Mouse (Mus musculus): ENCODE results near the gene 9630041A04Rik. TPM values are rescaled to one million over a fixed set of nuclear protein-coding genes. Genes with fewer than 3 reads are reported as not detected.

9630041A04Rik gene
- polyA plus RNA-seq, 1 experiment from 2014 or later, result not detected

DNA sequence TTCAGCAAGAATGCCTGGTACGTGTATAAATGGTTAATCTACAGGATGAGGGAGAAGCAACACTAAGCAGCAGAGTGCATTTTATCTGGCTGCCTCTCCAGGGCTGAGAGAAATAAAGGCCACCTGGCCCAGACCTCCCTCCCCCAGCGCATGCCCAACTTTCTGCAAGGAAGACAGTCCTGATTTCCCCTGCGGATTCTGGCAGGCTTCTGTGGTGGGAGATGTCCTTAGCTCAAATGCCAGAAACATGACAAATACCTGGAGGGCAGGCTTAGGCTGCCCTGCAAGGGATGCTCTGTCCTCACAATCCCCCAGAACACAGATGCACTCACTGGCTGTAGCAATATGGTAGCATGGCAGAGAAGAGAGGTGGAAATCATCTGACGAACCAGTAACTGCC, 76.4 kb downstream of the 9630041A04Rik start:
- Histone ChIP-seq H3K4me3 (ENCODE audit: low read depth, low read length) (no peak overlapping the region), H3K4me1 (ENCODE audit: control insufficient read depth, insufficient read depth, low read length) (no peaks in the 10 kb centered on the region), H3K9ac (ENCODE audit: low read length) (no peak overlapping the region), H3K27me3 (ENCODE audit: control insufficient read depth, insufficient read depth, low read length) (no peaks in the 10 kb centered on the region), H3K9me3 (ENCODE audit: control insufficient read depth, low read length) (no peaks in the 10 kb centered on the region), H3K36me3 (ENCODE audit: control insufficient read depth, insufficient read depth, low read length) (no peaks in the 10 kb centered on the region), H3K4me2 (ENCODE audit: low read depth) (no peak overlapping the region), H3K27ac (ENCODE audit: low read depth, low read length) (no peak overlapping the region)
- ATAC-seq (ENCODE audit: insufficient read depth, low FRiP score, low TSS enrichment) (no peak), DNase-seq (ENCODE audit: low spot score) (no peak)
- WGBS, result 78% methylated on average over 4 of the region's 4 CpGs

GRCm38 (mm10) chr9:101939006-101939405, 77.4 kb downstream of the 9630041A04Rik start:
- no peak overlapping the region for H3K4me3 ChIP-seq (ENCODE audit: low read depth, low read length)
- no peak for ATAC-seq (ENCODE audit: insufficient read depth, low FRiP score, low TSS enrichment)
- H3K4me2 ChIP-seq (ENCODE audit: low read depth), result no peak overlapping the region
- H3K9ac ChIP-seq (ENCODE audit: low read length), result no peak overlapping the region
- no peak for DNase-seq (ENCODE audit: low spot score)
- H3K27me3 ChIP-seq (ENCODE audit: control insufficient read depth, insufficient read depth, low read length), result no peaks in the 10 kb centered on the region
- WGBS, result 77% methylated on average over 5 of the region's 5 CpGs
- H3K4me1 ChIP-seq (ENCODE audit: control insufficient read depth, insufficient read depth, low read length), result no peaks in the 10 kb centered on the region
- H3K27ac ChIP-seq (ENCODE audit: low read depth, low read length), result no peak overlapping the region
- H3K9me3 ChIP-seq (ENCODE audit: control insufficient read depth, low read length), result no peaks in the 10 kb centered on the region
- H3K36me3 ChIP-seq (ENCODE audit: control insufficient read depth, insufficient read depth, low read length), result no peaks in the 10 kb centered on the region

DNA sequence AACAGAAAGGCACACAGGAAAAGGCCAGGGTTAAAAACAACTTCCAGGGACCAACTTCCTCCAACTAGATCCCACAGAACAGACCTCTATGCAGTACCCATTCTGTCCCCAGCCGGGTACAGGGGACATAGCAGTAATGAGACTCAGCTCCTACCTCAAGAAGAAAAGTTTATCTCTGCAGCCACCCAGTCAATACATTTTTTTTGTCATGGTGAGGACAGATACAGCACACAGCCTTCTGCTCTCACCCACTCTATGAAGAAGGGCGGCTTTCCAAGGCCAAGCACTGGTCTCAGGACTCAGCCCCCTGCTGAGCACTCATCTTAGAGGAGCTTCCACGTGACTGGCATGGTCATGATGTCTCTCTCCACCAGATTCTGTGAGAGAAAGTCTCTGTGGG, 78.5 kb downstream of the 9630041A04Rik start:
- Histone ChIP-seq H3K4me2 (ENCODE audit: low read depth) (no peak overlapping the region), H3K4me1 (ENCODE audit: control insufficient read depth, insufficient read depth, low read length) (no peaks in the 10 kb centered on the region), H3K4me3 (ENCODE audit: low read depth, low read length) (no peak overlapping the region), H3K27me3 (ENCODE audit: control insufficient read depth, insufficient read depth, low read length) (no peaks in the 10 kb centered on the region), H3K36me3 (ENCODE audit: control insufficient read depth, insufficient read depth, low read length) (no peaks in the 10 kb centered on the region), H3K27ac (ENCODE audit: low read depth, low read length) (no peak overlapping the region), H3K9me3 (ENCODE audit: control insufficient read depth, low read length) (no peaks in the 10 kb centered on the region), H3K9ac (ENCODE audit: low read length) (no peak overlapping the region)
- no peak for ATAC-seq (ENCODE audit: insufficient read depth, low FRiP score, low TSS enrichment)
- DNase-seq (ENCODE audit: low spot score), result no peak
- WGBS, result 82% methylated on average over 3 of the region's 3 CpGs

DNA sequence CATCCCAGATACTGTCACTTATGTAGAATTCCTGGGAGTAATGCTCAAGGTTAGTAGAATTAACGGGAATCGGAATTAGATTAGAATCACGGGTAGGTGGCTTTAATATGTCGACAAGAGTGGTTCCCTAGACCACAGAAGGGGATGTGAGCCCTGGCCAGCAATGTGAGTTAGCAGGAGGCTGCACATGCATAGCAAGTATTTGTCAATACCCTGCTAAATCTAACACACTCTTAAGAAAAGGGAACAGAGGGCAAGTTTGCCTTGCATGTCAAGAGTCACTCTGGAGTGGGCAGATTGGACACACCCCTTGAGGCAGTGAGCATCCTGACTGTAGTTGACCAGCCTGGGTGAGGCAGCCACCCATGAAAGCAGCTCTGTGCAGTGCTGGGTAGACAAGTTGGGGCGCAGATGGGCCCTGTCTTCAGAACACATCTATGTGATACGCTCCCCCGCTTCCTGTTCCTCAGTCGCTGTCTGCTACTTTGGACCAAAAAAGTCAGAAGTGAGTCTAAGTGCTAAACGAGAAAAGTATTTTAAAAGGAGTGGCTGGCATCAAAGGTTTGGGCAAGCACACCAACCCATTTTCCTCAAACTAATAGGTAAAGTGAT, 80.5 kb downstream of the 9630041A04Rik start:
- no peak overlapping the region for H3K4me2 ChIP-seq (ENCODE audit: low read depth)
- no peaks in the 10 kb centered on the region for H3K36me3 ChIP-seq (ENCODE audit: control insufficient read depth, insufficient read depth, low read length)
- no peak overlapping the region for H3K9ac ChIP-seq (ENCODE audit: low read length)
- H3K9me3 ChIP-seq (ENCODE audit: control insufficient read depth, low read length), result no peaks in the 10 kb centered on the region
- DNase-seq (ENCODE audit: low spot score) (no peak), ATAC-seq (ENCODE audit: insufficient read depth, low FRiP score, low TSS enrichment) (no peak)
- H3K4me1 ChIP-seq (ENCODE audit: control insufficient read depth, insufficient read depth, low read length), result no peaks in the 10 kb centered on the region
- no peak overlapping the region for H3K4me3 ChIP-seq (ENCODE audit: low read depth, low read length)
- H3K27ac ChIP-seq (ENCODE audit: low read depth, low read length), result no peak overlapping the region
- no peaks in the 10 kb centered on the region for H3K27me3 ChIP-seq (ENCODE audit: control insufficient read depth, insufficient read depth, low read length)
- WGBS, result 81% methylated on average over 9 of the region's 9 CpGs

- no peak overlapping the region for H3K4me3 ChIP-seq (ENCODE audit: low read depth, low read length)
- no peaks in the 10 kb centered on the region for H3K9me3 ChIP-seq (ENCODE audit: control insufficient read depth, low read length)
- no peaks in the 10 kb centered on the region for H3K4me1 ChIP-seq (ENCODE audit: control insufficient read depth, insufficient read depth, low read length)
- no peak overlapping the region for H3K9ac ChIP-seq (ENCODE audit: low read length)
- no peaks in the 10 kb centered on the region for H3K36me3 ChIP-seq (ENCODE audit: control insufficient read depth, insufficient read depth, low read length)
- 35% methylated on average over 7 of the region's 7 CpGs for WGBS
- H3K4me2 ChIP-seq (ENCODE audit: low read depth), result no peak overlapping the region
- H3K27ac ChIP-seq (ENCODE audit: low read depth, low read length), result no peak overlapping the region
- no peak for DNase-seq (ENCODE audit: low spot score)
- ATAC-seq (ENCODE audit: insufficient read depth, low FRiP score, low TSS enrichment), result no peak
- no peaks in the 10 kb centered on the region for H3K27me3 ChIP-seq (ENCODE audit: control insufficient read depth, insufficient read depth, low read length)
Measured at GRCm38 (mm10) chr9:101945326-101945725, 83.7 kb downstream of the 9630041A04Rik start.

DNA sequence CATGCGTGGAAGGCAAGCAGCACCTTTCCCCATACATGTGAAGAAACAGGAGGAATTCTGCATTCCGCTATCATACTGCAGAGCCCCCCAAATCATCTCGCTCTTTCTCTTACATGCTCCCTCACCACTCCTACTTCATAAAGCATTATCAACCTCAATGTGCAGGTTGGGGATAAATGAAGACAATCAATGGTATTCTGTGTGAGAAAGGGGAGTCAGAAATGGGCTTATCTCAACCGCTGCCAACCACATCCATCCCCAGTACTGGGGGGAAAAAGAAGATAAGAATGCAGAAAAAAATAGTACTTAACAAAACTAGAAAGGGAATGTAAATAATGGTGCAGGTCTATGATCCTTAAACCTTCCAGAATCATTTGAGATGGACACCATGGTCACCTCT, 84.2 kb downstream of the 9630041A04Rik start:
- H3K9ac ChIP-seq (ENCODE audit: low read length), result no peak overlapping the region
- 95% methylated on average over 4 of the region's 4 CpGs for WGBS
- H3K4me2 ChIP-seq (ENCODE audit: low read depth), result no peak overlapping the region
- H3K4me3 ChIP-seq (ENCODE audit: low read depth, low read length), result no peak overlapping the region
- no peak overlapping the region for H3K27ac ChIP-seq (ENCODE audit: low read depth, low read length)
- DNase-seq (ENCODE audit: low spot score), result no peak
- no peaks in the 10 kb centered on the region for H3K4me1 ChIP-seq (ENCODE audit: control insufficient read depth, insufficient read depth, low read length)
- H3K9me3 ChIP-seq (ENCODE audit: control insufficient read depth, low read length), result no peaks in the 10 kb centered on the region
- H3K27me3 ChIP-seq (ENCODE audit: control insufficient read depth, insufficient read depth, low read length), result no peaks in the 10 kb centered on the region
- ATAC-seq (ENCODE audit: insufficient read depth, low FRiP score, low TSS enrichment), result no peak
- H3K36me3 ChIP-seq (ENCODE audit: control insufficient read depth, insufficient read depth, low read length), result no peaks in the 10 kb centered on the region

DNA sequence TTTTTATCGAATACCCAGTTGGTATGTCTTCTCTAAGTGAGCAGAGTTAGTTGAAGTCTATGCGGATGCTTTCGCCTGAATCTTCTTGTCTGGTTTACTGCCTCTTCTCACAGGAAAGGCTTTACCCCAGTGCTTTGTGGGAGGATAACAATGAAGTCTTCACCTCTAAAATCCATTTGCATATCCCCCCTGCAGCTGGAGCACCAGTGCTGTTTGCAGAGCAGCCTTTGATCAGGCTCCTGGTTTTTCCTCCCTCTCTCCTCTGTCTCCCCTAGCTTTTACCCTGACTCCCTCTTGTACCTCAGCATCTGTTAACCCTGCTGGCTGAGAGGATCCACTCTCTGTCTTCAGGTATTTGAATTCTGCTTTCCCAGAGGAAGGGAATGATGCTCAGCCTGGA, 88.5 kb downstream of the 9630041A04Rik start:
- Histone ChIP-seq H3K27me3 (ENCODE audit: control insufficient read depth, insufficient read depth, low read length) (no peaks in the 10 kb centered on the region), H3K9me3 (ENCODE audit: control insufficient read depth, low read length) (no peaks in the 10 kb centered on the region), H3K27ac (ENCODE audit: low read depth, low read length) (no peak overlapping the region), H3K4me1 (ENCODE audit: control insufficient read depth, insufficient read depth, low read length) (no peaks in the 10 kb centered on the region), H3K36me3 (ENCODE audit: control insufficient read depth, insufficient read depth, low read length) (no peaks in the 10 kb centered on the region), H3K4me2 (ENCODE audit: low read depth) (no peak overlapping the region), H3K4me3 (ENCODE audit: low read depth, low read length) (no peak overlapping the region), H3K9ac (ENCODE audit: low read length) (no peak overlapping the region)
- no peak for ATAC-seq (ENCODE audit: insufficient read depth, low FRiP score, low TSS enrichment)
- WGBS, result 6% methylated on average over 3 of the region's 3 CpGs
- DNase-seq (ENCODE audit: low spot score), result no peak

GRCm38 (mm10) chr9:101954529-101954928, 92.9 kb downstream of the 9630041A04Rik start:
- ATAC-seq (ENCODE audit: insufficient read depth, low FRiP score, low TSS enrichment) (no peak), DNase-seq (ENCODE audit: low spot score) (no peak)
- no peaks in the 10 kb centered on the region for H3K36me3 ChIP-seq (ENCODE audit: control insufficient read depth, insufficient read depth, low read length)
- no peak overlapping the region for H3K4me3 ChIP-seq (ENCODE audit: low read depth, low read length)
- H3K4me1 ChIP-seq (ENCODE audit: control insufficient read depth, insufficient read depth, low read length), result no peaks in the 10 kb centered on the region
- H3K27me3 ChIP-seq (ENCODE audit: control insufficient read depth, insufficient read depth, low read length), result no peaks in the 10 kb centered on the region
- no peak overlapping the region for H3K9ac ChIP-seq (ENCODE audit: low read length)
- no peaks in the 10 kb centered on the region for H3K9me3 ChIP-seq (ENCODE audit: control insufficient read depth, low read length)
- 90% methylated on average over 4 of the region's 4 CpGs for WGBS
- no peak overlapping the region for H3K4me2 ChIP-seq (ENCODE audit: low read depth)
- no peak overlapping the region for H3K27ac ChIP-seq (ENCODE audit: low read depth, low read length)

DNA sequence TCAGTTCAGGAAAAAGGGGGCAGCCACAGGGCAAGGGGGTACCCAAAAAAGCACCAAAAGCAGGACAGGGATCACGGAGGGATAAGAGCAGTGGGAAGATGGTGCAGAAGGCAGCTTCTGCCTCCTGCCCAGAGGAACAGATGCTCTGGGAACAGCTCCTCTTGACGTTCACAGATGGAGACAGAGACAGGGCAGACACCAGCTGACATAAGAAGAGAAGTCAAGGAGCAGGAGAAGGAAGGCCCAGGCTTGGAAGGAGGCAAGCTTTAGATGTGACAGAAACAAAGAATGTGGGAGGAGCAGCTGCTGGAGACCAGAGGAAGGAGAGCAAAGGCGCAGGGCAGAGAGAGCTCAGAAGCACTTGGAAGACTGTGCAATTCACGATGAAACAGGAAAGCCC, 94.6 kb downstream of the 9630041A04Rik start:
- WGBS, result 39% methylated on average over 4 of the region's 4 CpGs
- Histone ChIP-seq H3K4me3 (ENCODE audit: low read depth, low read length) (no peak overlapping the region), H3K4me2 (ENCODE audit: low read depth) (no peak overlapping the region), H3K27me3 (ENCODE audit: control insufficient read depth, insufficient read depth, low read length) (no peaks in the 10 kb centered on the region), H3K9ac (ENCODE audit: low read length) (no peak overlapping the region), H3K4me1 (ENCODE audit: control insufficient read depth, insufficient read depth, low read length) (no peaks in the 10 kb centered on the region), H3K9me3 (ENCODE audit: control insufficient read depth, low read length) (no peaks in the 10 kb centered on the region), H3K36me3 (ENCODE audit: control insufficient read depth, insufficient read depth, low read length) (no peaks in the 10 kb centered on the region), H3K27ac (ENCODE audit: low read depth, low read length) (no peak overlapping the region)
- ATAC-seq (ENCODE audit: insufficient read depth, low FRiP score, low TSS enrichment), result no peak
- DNase-seq (ENCODE audit: low spot score), result no peak

Measured in neural tube, embryonic 11.5 days (tissue).